Mouse (Mus musculus): ENCODE results near the gene Kirrel3.
A peak's percentile ranks its signal among the peaks of the same experiment; 100 is the strongest.

Kirrel3 gene

GRCm38 (mm10) chr9:34825089-34825400, 339.4 kb downstream of the Kirrel3 start:
- no peak for DNase-seq (ENCODE audit: low spot score in 2 of 2)

GRCm38 (mm10) chr9:34825402-34826008, 339.8 kb downstream of the Kirrel3 start:
- DNase-seq (ENCODE audit: low spot score in 2 of 2), result no peak

- DNase-seq (ENCODE audit: low spot score in 2 of 2), result no peak
Measured at GRCm38 (mm10) chr9:34830696-34831095, 345.0 kb downstream of the Kirrel3 start.

GRCm38 (mm10) chr9:34836801-34837200, 351.1 kb downstream of the Kirrel3 start:
- DNase-seq (ENCODE audit: low spot score in 2 of 2), result no peak

GRCm38 (mm10) chr9:34837700-34838462, 352.2 kb downstream of the Kirrel3 start:
- DNase-seq (ENCODE audit: low spot score in 2 of 2), result peak in 1 of 2 experiments; percentile 8

- DNase-seq (ENCODE audit: low spot score in 2 of 2), result no peak
Measured at GRCm38 (mm10) chr9:34843275-34843965, 357.7 kb downstream of the Kirrel3 start.

GRCm38 (mm10) chr9:34846440-34846839, 360.7 kb downstream of the Kirrel3 start:
- no peak for DNase-seq (ENCODE audit: low spot score in 2 of 2)

- no peak for DNase-seq (ENCODE audit: low spot score in 2 of 2)
Measured at GRCm38 (mm10) chr9:34847664-34848063, 362.0 kb downstream of the Kirrel3 start.

GRCm38 (mm10) chr9:34851136-34851535, 365.4 kb downstream of the Kirrel3 start:
- no peak for DNase-seq (ENCODE audit: low spot score in 2 of 2)

- no peak for DNase-seq (ENCODE audit: low spot score in 2 of 2)
Measured at GRCm38 (mm10) chr9:34857575-34857974, 371.9 kb downstream of the Kirrel3 start.

GRCm38 (mm10) chr9:34858071-34858470, 372.4 kb downstream of the Kirrel3 start:
- DNase-seq (ENCODE audit: low spot score in 2 of 2), result no peak

GRCm38 (mm10) chr9:34860934-34861333, 375.2 kb downstream of the Kirrel3 start:
- no peak for DNase-seq (ENCODE audit: low spot score in 2 of 2)

GRCm38 (mm10) chr9:34861775-34862174, 376.1 kb downstream of the Kirrel3 start:
- peak in 1 of 2 experiments; percentile 4 for DNase-seq (ENCODE audit: low spot score in 2 of 2)

GRCm38 (mm10) chr9:34865606-34866005, 379.9 kb downstream of the Kirrel3 start:
- DNase-seq (ENCODE audit: low spot score in 2 of 2), result no peak

- no peak for DNase-seq (ENCODE audit: low spot score in 2 of 2)
Measured at GRCm38 (mm10) chr9:34871316-34871966, 385.7 kb downstream of the Kirrel3 start.

GRCm38 (mm10) chr9:34875238-34875637, 389.5 kb downstream of the Kirrel3 start:
- DNase-seq (ENCODE audit: low spot score in 2 of 2), result no peak

- no peak for DNase-seq (ENCODE audit: low spot score in 2 of 2)
Measured at GRCm38 (mm10) chr9:34877186-34877585, 391.5 kb downstream of the Kirrel3 start.

- no peak for DNase-seq (ENCODE audit: low spot score in 2 of 2)
Measured at GRCm38 (mm10) chr9:34877799-34878198, 392.1 kb downstream of the Kirrel3 start.

- no peak for DNase-seq (ENCODE audit: low spot score in 2 of 2)
Measured at GRCm38 (mm10) chr9:34881750-34882149, 396.1 kb downstream of the Kirrel3 start.

- no peak for DNase-seq (ENCODE audit: low spot score in 2 of 2)
Measured at GRCm38 (mm10) chr9:34882211-34882610, 396.5 kb downstream of the Kirrel3 start.

- no peak for DNase-seq (ENCODE audit: low spot score in 2 of 2)
Measured at GRCm38 (mm10) chr9:34883122-34883521, 397.4 kb downstream of the Kirrel3 start.

- DNase-seq (ENCODE audit: low spot score in 2 of 2), result no peak
Measured at GRCm38 (mm10) chr9:34884325-34884724, 398.6 kb downstream of the Kirrel3 start.
